Mouse (Mus musculus): Measurements from ENCODE around the gene Stat3.

GRCm38 (mm10) chr11:100975241-100975640, 35.9 kb upstream of the Stat3 start:
- no peak for TF ChIP-seq MEF2A (IDR thresholded peaks at IDR 0.05; ENCODE audit: borderline replicate concordance, low read depth, low read length)
- TF ChIP-seq CTCF (conservative IDR thresholded peaks at IDR 0.05 in 1 of 2, IDR thresholded peaks at IDR 0.05 in 1 of 2; ENCODE audit: low read depth in 2 of 2, low read length in 2 of 2) = no peak
- TF ChIP-seq POLR2A (IDR thresholded peaks at IDR 0.05; ENCODE audit: low read depth, low read length) = no peak
- no peak; the same call in 1 of the 2 replicates for TF ChIP-seq EP300 (IDR thresholded peaks at IDR 0.05; ENCODE audit: low read length)
- no peak for TF ChIP-seq GABPA (IDR thresholded peaks at IDR 0.05; ENCODE audit: insufficient replicate concordance, low read depth, low read length)
- TF ChIP-seq KAT2A (IDR thresholded peaks at IDR 0.05; ENCODE audit: insufficient replicate concordance, low read length) = no peak
- no peak for TF ChIP-seq MAX (IDR thresholded peaks at IDR 0.05; ENCODE audit: low read length)
- TF ChIP-seq E2F4 (IDR thresholded peaks at IDR 0.05; ENCODE audit: insufficient replicate concordance, low read depth, low read length) = no peak
- no peak for TF ChIP-seq ZNF384 (IDR thresholded peaks at IDR 0.05; ENCODE audit: low read depth, low read length)
- TF ChIP-seq TCF12 (IDR thresholded peaks at IDR 0.05; ENCODE audit: low read depth, low read length) = peak; percentile 35; the same call in 1 of the 2 replicates
- no peak for TF ChIP-seq JUND (conservative IDR thresholded peaks at IDR 0.05; ENCODE audit: low read depth, low read length)
- TF ChIP-seq ZKSCAN1 (IDR thresholded peaks at IDR 0.05; ENCODE audit: borderline replicate concordance, low read depth, low read length) = no peak
- no peak for TF ChIP-seq RAD21 (IDR thresholded peaks at IDR 0.05; ENCODE audit: low read depth, low read length)
- no peak for TF ChIP-seq USF2 (conservative IDR thresholded peaks at IDR 0.05; ENCODE audit: low read depth, low read length)

Measured in CH12.LX (cell line).